15 mouse cellular contexts compared by ENCODE assay signal in genomic region chr9:57992781-57993591, GRCm38 (mm10). TPM values are rescaled to one million over a fixed set of nuclear protein-coding genes. Genes with fewer than 3 reads are reported as not detected.
A peak's percentile ranks its signal among the peaks of the same experiment; 100 is the strongest.
DNase-seq lines count a peak whose midpoint lies in the region; ATAC-seq and TF ChIP-seq lines count a peak whose summit lies in the region.
"Had no signal": no experiment of that assay in that cellular context is flagged by ENCODE, and none has a peak within 500 bp of the region (broad histone marks: within the 10 kb centered on the region; RNA-seq: fewer than 3 reads in every experiment).

No protein-coding gene starts in this region.

- ATAC-seq in forebrain, embryonic 13.5 days = 0 out of 2 replicates have a peak, but pooled peaks have one; percentile 38
- no peak for ATAC-seq in forebrain, embryonic 11.5 days (replicated peaks; ENCODE audit: low FRiP score)
- ATAC-seq in lung, postnatal 0 days = peak; percentile 52

- no peak overlapping the region for H3K27ac ChIP-seq in forebrain, embryonic 13.5 days
- H3K27ac ChIP-seq in forebrain, embryonic 11.5 days (ENCODE audit: low read depth, low read length) = no peak overlapping the region
- peak overlapping the region; percentile 43; the same call in 1 of the 2 replicates for H3K27ac ChIP-seq in lung, postnatal 0 days (ENCODE audit: low read length)
- H3K27ac ChIP-seq in limb, embryonic 10.5 days = peak overlapping the region; percentile 64
- H3K27ac ChIP-seq: embryonic facial prominence, embryonic 12.5 days had no signal

- no peak for DNase-seq in forebrain, embryonic 11.5 days (ENCODE audit: low spot score)
- no peak for DNase-seq in lung, postnatal 0 days (ENCODE audit: low spot score)
- no peak for DNase-seq in lung, postnatal 36 days
- DNase-seq in brain, embryonic 14.5 days (ENCODE audit: low read depth) = peak; percentile 78
- DNase-seq in limb, embryonic 10.5 days (ENCODE audit: low spot score) = no peak
- DNase-seq in frontal cortex, adult 2 months (ENCODE audit: extremely low spot score in 1 of 2, low spot score in 1 of 2) = no peak
- no peak for DNase-seq in gastrocnemius, adult 8-10 months (ENCODE audit: low spot score in 2 of 2)
- DNase-seq: adrenal gland, adult 8-10 months; cerebellum, adult 9-10 months; heart, postnatal 14 days; kidney, adult 11 months; kidney, postnatal 25 days; right cerebral cortex, postnatal 4 days had no signal

- H3K27me3 ChIP-seq in forebrain, embryonic 13.5 days = peaks cover 13% of the 10 kb centered on the region
- peaks cover 6% of the 10 kb centered on the region; the same call in 1 of the 2 replicates for H3K27me3 ChIP-seq in forebrain, embryonic 11.5 days (ENCODE audit: control insufficient read depth, insufficient read depth, low read length)
- H3K27me3 ChIP-seq in lung, postnatal 0 days (replicated peaks; ENCODE audit: insufficient read depth, low read length) = no peaks in the 10 kb centered on the region
- peaks cover 33% of the 10 kb centered on the region for H3K27me3 ChIP-seq in limb, embryonic 10.5 days (ENCODE audit: low read depth, poor library complexity, severe bottlenecking)

- H3K9ac ChIP-seq in forebrain, embryonic 13.5 days = no peak overlapping the region
- no peak overlapping the region for H3K9ac ChIP-seq in forebrain, embryonic 11.5 days (ENCODE audit: low read length)
- no peak overlapping the region for H3K9ac ChIP-seq in lung, postnatal 0 days (replicated peaks; ENCODE audit: low read depth)
- H3K9ac ChIP-seq: embryonic facial prominence, embryonic 12.5 days had no signal

- H3K9me3 ChIP-seq in forebrain, embryonic 13.5 days (replicated peaks) = no peaks in the 10 kb centered on the region
- H3K9me3 ChIP-seq in forebrain, embryonic 11.5 days (ENCODE audit: control insufficient read depth, low read length) = no peaks in the 10 kb centered on the region
- no peaks in the 10 kb centered on the region for H3K9me3 ChIP-seq in lung, postnatal 0 days (ENCODE audit: low read length)
- no peaks in the 10 kb centered on the region for H3K9me3 ChIP-seq in limb, embryonic 10.5 days (replicated peaks)
- H3K9me3 ChIP-seq: embryonic facial prominence, embryonic 12.5 days had no signal

- no peak overlapping the region for H3K4me2 ChIP-seq in forebrain, embryonic 13.5 days
- H3K4me2 ChIP-seq in forebrain, embryonic 11.5 days (ENCODE audit: low read depth, low read length, severe bottlenecking) = no peak overlapping the region
- H3K4me2 ChIP-seq in lung, postnatal 0 days (replicated peaks; ENCODE audit: low read depth, low read length) = no peak overlapping the region
- H3K4me2 ChIP-seq: embryonic facial prominence, embryonic 12.5 days had no signal

- TF ChIP-seq EP300 in lung, postnatal 0 days (IDR thresholded peaks at IDR 0.05) = no peak

- WGBS in forebrain, embryonic 13.5 days = 42% methylated on average over 8 of the region's 8 CpGs
- WGBS in forebrain, embryonic 11.5 days = 53% methylated on average over 8 of the region's 8 CpGs
- WGBS in lung, postnatal 0 days = 48% methylated on average over 8 of the region's 8 CpGs
- WGBS in limb, embryonic 10.5 days = 28% methylated on average over 8 of the region's 8 CpGs

- H3K4me3 ChIP-seq in forebrain, embryonic 13.5 days = no peak overlapping the region
- H3K4me3 ChIP-seq in forebrain, embryonic 11.5 days (ENCODE audit: low read depth, low read length) = no peak overlapping the region
- H3K4me3 ChIP-seq in lung, postnatal 0 days (ENCODE audit: low read depth, low read length) = no peak overlapping the region
- no peak overlapping the region for H3K4me3 ChIP-seq in limb, embryonic 10.5 days
- H3K4me3 ChIP-seq: embryonic facial prominence, embryonic 12.5 days had no signal

- no peak for TF ChIP-seq CTCF in lung, postnatal 0 days (IDR thresholded peaks at IDR 0.05)
- no peak for TF ChIP-seq CTCF in brain, embryonic 14.5 days (IDR thresholded peaks at IDR 0.05; ENCODE audit: borderline replicate concordance, extremely low read depth, insufficient read depth, insufficient read length)

- H3K4me1 ChIP-seq in forebrain, embryonic 13.5 days = peaks cover 23% of the 10 kb centered on the region
- H3K4me1 ChIP-seq in forebrain, embryonic 11.5 days (replicated peaks; ENCODE audit: control insufficient read depth, insufficient read depth, low read length) = no peaks in the 10 kb centered on the region; the same call in 1 of the 2 replicates
- 0 out of 2 replicates have a peak, but pooled peaks cover 2% of the 10 kb centered on the region for H3K4me1 ChIP-seq in lung, postnatal 0 days (ENCODE audit: insufficient read depth, low read depth, low read length)
- H3K4me1 ChIP-seq in limb, embryonic 10.5 days = peaks cover 43% of the 10 kb centered on the region

- H3K36me3 ChIP-seq in forebrain, embryonic 13.5 days (ENCODE audit: poor library complexity, severe bottlenecking) = no peaks in the 10 kb centered on the region
- H3K36me3 ChIP-seq in forebrain, embryonic 11.5 days (ENCODE audit: control insufficient read depth, insufficient read depth, low read length) = no peaks in the 10 kb centered on the region
- H3K36me3 ChIP-seq in lung, postnatal 0 days (ENCODE audit: insufficient read depth, low read length) = no peaks in the 10 kb centered on the region
- no peaks in the 10 kb centered on the region for H3K36me3 ChIP-seq in limb, embryonic 10.5 days
- H3K36me3 ChIP-seq: embryonic facial prominence, embryonic 12.5 days had no signal

- TF ChIP-seq POLR2A in brain, embryonic 14.5 days (IDR thresholded peaks at IDR 0.05; ENCODE audit: borderline replicate concordance, extremely low read depth, insufficient read depth, insufficient read length, poor library complexity, severe bottlenecking) = no peak

RNA-seq across cellular contexts. Expression of gene Cyp11a1, which starts 13.2 kb away (rescaled TPM):
- 0.23 and 0.65 TPM in 2 replicates for polyA plus RNA-seq in forebrain, embryonic 13.5 days (2015; fragmentation: Nextera tagmentation; extraction: Ambion mirVana)
- polyA plus RNA-seq in forebrain, embryonic 11.5 days (2014; fragmentation: Nextera tagmentation; extraction: Ambion mirVana) = not detected in 2 replicates
- polyA plus RNA-seq in lung, postnatal 0 days (2015; fragmentation: Nextera tagmentation; extraction: Ambion mirVana) = 1.2 and 1.3 TPM in 2 replicates
- 0.66 and 0.68 TPM in 2 replicates for polyA plus RNA-seq in brain, embryonic 14.5 days (2012; rRNA removed)
- 0.26 TPM in 1 of 2 replicates, not detected in the other for polyA plus RNA-seq in limb, embryonic 10.5 days (2016; fragmentation: Nextera tagmentation; extraction: Ambion mirVana)
- polyA plus RNA-seq in frontal cortex, adult 2 months (2012; rRNA removed) = 5.5 and 6.1 TPM in 2 replicates
- total RNA-seq in gastrocnemius, adult 8-10 months (2022) = 1 to 10 TPM in 1 of 4 experiments, under 1 TPM in 1, not detected in 2; 0.27 to 1.3 TPM

RNA-seq across cellular contexts. Expression of gene Sema7a, which starts 53.1 kb away (rescaled TPM):
- 1.1 and 2.2 TPM in 2 replicates for polyA plus RNA-seq in forebrain, embryonic 13.5 days (2015; fragmentation: Nextera tagmentation; extraction: Ambion mirVana)
- polyA plus RNA-seq in forebrain, embryonic 11.5 days (2014; fragmentation: Nextera tagmentation; extraction: Ambion mirVana) = 0.52 and 1.3 TPM in 2 replicates
- 6.2 and 8.4 TPM in 2 replicates for polyA plus RNA-seq in lung, postnatal 0 days (2015; fragmentation: Nextera tagmentation; extraction: Ambion mirVana)
- polyA plus RNA-seq in brain, embryonic 14.5 days (2012; rRNA removed) = 37.9 and 42.7 TPM in 2 replicates
- 0.20 and 0.26 TPM in 2 replicates for polyA plus RNA-seq in limb, embryonic 10.5 days (2016; fragmentation: Nextera tagmentation; extraction: Ambion mirVana)
- 76.6 and 95.2 TPM in 2 replicates for polyA plus RNA-seq in frontal cortex, adult 2 months (2012; rRNA removed)
- 10 to 100 TPM in 1 of 4 experiments, 1 to 10 TPM in 3; 5.9 to 11.0 (median 7.8) TPM for total RNA-seq in gastrocnemius, adult 8-10 months (2022)

Comparison
In these comparisons a context has a peak if more than half of its experiments do, and no peak if none do; other contexts are left out.
1. H3K27ac ChIP-seq: peak in lung, postnatal 0 days (single experiment) and limb, embryonic 10.5 days (single experiment); none in forebrain, embryonic 13.5 days (single experiment) and forebrain, embryonic 11.5 days (single experiment).